Mouse (Mus musculus) ES-CJ7 (cell line): ENCODE data around the gene Olfr1373.
"Not testable (repeated sequence)": the region's sequence is repeated elsewhere in the genome, so short reads cannot be mapped to it uniquely, and the experiment has no call there.

Source experiments
- DNase-seq: peaks from one replicate; pipeline ENCODE4 v3.0.0; 2011; ENCODE audit warnings: low read depth, low spot score

The Olfr1373 gene

DNA sequence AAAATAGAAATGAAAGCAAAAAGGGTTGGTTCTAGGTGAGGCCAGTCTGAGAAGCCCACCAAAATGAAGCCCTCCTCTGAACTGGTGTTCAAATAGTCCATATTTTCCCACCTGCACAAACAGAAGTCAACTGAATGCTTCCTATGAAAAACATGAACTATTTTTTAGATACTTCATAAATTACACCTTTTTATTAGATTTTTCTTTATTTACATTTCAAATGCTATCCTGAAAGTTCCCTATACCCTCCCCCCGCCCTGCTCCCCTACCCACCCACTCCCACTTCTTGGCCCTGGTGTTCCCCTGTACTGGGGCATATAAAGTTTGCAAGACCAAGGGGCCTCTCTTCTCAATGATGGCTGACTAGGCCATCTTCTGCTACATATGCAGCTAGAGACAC, at the start of gene Olfr1373:
Gene Olfr1373 (minus strand): TSS at position 101 of the 400 bp plus-strand sequence.
- not testable (repeated sequence) for DNase-seq

DNA sequence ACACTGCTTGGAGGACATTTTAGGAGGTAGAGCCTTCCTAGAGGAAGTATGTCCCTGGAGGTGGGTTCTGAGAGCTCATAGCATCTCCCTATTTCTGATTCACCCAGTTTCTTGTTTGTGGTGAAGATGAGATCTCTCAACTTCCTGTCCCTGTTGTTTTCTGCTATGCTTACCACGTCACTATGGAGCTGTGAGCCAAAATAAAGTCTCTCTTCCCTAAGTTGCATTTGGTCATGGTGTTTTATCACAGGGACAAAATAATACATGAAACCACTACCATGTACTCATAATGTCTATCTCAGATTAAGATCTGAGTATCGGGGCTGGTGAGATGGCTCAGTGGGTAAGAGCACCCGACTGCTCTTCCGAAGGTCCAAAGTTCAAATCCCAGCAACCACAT, 35.3 kb upstream of the Olfr1373 start:
- not testable (repeated sequence) for DNase-seq

DNA sequence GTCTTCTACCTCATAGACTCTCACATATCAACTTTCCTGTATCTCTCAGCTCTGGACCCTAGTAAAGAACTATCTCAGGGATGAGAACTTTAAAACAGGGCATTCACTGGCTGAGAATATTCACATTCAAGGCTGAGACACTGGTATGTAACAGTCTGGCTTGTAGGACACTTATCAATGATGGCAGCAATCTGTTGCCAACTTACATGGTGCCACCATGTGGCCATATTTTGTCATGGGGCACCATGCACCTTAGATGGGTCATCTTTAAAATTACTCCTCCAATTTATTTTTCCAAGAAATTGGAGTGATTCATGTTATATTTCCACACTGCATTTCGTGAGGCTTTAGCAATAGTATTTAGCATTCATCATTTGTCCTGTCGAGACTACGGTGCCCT, 34.6 kb upstream of the Olfr1373 start:
- DNase-seq, result not testable (repeated sequence)

DNA sequence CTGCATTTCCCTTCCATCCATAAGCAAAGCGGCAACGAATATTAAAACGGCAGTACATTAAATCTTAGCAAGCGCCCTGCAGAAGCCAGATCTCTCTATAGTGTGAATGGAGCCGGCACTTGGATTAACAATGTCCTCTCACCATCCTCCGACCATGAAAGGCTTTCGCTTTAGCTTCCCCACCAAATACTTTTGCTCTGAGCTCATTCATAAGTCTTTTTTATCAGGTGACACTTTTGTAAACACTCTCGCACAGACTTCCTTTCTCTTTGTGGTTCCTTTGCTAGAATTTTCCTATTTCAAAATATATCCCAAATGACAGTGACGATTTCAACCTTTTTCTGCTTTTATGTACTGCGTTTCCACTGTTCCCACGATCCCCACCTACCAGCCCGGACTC, 23.1 kb upstream of the Olfr1373 start:
- no peak for DNase-seq

DNA sequence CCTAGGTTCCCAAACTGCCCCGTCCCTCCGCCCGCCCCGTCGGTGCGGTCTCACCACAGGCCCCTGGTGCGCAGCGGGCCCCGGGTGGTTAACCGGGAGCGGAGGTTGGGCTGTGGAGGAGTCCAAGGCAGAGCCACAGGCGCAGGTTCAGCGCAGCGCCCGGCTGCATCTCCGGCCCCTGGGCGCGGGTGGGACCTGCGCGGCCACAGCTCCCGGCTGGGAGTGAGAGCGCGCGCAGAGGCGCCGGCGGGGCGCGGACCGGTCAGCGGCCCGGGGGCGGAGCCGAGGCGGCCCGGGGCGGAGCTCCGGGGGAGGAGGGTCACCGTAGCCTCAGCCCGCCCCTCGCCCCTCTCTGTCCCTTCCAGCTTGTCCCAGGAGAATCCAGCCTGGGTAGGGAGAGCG, 22.6 kb upstream of the Olfr1373 start:
- not testable (repeated sequence) for DNase-seq

DNA sequence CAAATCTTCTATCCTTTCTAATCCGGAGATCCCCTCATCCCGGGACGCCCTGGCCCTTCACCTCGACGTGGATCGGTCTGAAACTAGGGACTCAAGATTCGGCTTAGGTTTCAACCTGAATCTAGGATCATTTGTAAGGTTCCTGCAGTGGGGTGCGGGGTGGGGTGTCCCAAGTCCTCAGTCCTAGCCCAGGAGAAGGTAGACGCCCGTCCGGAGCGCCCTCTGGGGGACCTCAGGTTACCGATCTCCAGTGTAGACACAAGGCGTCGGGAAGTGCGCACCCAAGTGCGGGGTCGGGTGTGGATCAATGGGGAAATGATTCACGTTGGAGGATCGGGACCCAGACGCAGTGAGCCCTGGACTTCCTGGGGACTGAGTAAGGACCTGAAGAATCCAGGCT, 21.8 kb upstream of the Olfr1373 start:
- peak; percentile 58 for DNase-seq

DNA sequence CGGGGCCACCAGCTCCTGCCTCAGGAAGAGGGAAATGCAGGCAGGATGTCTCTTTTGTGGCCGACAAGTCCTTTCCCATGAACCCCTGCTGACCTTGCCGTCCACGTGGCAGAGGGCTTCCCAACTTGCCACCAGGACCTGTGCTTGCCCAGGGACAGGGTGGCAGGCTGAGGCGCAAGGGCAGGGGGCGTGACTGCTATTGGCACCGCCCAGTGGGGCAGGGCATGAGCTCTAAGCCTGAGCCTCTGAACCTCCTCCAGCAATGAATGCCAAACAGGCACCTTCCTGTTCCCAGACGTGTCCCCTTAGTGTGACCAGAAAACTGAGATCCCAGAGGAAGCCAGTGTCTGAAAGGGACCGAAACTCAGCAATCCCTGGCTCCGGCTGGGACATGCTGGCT, 18.6 kb upstream of the Olfr1373 start:
- DNase-seq, result no peak

DNA sequence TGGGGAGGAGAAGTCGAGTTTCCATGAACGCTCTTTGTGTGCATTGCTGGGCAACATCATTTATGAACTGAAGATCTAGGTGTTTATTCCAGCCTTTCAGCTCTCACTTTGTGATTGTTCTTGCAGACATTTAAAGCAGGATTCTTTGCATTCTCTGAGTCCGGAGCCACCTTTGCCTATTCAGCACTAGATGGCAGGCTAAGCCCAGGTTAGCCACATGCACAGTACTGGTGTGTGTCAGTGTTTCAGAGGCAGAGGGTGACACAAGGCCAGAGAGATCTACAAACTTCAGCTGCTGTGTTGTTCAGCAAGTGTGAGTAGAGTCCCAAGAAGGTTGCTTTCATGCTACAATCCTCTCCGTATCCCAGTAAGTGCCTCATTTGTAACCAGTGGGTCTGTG, 1.7 kb downstream of the Olfr1373 start:
- DNase-seq, result peak; percentile 74

DNA sequence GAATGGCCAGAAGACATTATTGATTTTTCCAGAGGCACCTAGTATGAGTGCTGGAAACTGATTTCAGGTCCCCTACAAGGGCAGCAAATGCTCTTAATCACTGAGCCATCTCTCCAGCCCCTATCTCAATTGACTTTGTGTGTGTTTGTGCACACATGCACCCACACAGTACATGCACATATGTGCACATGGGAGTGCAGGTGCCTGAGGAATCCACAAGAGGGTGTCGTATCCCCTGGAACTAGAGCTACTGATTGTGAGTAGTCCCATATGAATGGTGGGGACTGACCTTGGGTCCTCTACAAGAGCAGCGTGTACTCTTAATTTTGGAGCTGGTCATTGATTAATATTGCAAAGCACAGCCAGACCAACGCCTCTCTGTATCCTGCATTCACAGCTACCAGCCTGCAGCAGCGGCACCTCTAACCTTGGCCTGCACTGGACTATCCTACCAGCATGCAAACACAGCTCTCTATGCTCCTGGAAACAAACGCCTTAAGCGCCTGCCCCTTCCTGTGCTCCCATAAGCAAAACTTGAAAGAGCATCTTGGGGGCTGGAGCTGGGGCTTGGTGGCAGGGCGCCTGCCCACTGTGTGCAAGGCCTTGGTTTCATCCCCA, 14.8 kb downstream of the Olfr1373 start:
- peak; percentile 44 for DNase-seq

DNA sequence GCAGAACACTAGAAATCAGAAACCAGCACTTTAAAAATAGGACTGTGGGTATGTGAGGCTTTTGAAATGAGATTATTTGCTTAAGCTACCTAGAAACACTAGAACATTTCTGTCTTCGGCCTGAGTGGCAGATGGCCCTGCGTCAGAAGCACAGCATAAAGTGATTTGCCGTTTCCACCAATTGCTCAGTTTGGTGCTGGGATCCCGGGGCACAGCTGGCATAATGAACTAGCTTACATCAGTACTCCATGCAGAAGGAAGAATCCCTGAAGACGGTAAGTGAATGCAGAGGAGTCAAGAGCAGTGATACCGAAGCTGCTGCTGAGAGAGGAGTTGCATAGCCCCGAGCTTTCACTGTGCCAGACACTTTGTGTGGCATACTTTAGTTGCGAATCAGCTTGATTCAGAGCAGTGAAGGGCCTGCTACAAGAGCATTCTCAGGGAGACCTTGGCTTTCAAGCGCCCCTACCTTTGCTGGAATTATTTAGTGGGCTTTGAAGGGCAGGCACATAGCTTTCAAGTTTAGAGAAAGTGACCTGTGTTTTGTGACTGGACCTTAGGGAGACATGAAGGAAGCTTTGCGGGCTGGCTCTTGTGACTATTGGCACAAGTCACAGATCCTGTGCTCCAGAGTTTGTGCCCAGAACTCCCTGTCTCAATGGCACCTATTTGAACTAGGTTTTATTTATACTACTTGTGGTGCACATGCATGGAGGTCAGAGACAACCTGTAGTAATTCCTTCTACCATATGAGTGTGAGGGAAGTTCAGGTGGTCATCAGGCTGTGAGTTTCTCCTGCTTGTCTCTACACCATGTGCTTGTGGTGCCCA, 15.5 kb downstream of the Olfr1373 start:
- DNase-seq, result no peak

DNA sequence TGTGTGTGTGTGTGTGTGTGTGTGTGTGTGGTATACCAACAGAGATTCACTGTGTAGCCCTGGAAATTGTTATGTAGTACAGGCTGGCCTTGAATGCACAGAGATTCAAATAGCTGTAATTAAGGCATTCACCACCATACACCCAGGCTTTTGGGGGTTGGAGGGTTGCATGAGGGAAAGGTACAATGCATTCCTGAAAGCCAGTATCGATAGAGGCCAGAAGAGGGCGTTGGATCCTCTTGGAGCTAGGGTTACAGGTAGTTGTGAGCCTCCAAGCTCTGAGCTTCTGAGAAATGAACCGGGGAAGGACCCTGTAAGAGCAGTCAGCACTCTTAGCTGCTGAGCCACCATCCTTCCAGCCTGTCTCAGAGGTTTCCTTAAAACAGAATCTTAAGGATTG, 16.2 kb downstream of the Olfr1373 start:
- DNase-seq, result peak; percentile 59

DNA sequence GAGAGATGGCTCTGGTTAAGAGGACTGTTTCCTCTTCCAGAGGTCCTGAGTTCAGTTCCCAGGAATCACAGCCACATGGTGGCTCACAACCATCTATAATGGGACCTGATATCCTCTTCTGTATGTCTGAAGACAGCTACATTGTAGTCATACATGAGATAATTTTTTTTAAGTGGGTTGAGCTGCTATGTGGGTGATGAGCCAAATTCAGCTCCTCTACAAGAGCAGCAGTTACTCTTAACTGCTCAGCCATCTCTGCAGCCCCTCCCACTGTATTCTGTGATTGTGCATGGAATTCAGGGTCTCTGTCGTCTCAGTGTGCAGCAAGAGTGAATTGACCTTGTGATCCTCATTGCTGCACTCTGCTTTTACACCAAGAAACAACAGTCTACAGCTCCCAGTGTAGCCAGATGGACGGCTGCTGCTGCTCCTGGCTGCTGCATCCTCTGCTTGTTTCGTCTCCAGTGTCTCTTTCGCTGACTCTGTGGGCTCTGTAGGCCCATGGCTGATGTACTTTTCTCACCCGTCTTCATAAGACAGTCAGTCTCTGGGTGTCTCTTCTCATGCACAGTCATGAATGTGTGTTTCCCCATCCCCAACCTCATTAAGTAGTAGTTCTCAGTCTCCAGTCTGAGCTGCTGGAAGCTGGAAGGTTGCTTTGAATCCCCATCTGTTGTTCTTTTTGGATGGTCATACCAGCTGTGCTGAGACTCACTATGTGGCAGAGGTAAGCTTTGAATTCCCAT, 16.8 kb downstream of the Olfr1373 start:
- no peak for DNase-seq

DNA sequence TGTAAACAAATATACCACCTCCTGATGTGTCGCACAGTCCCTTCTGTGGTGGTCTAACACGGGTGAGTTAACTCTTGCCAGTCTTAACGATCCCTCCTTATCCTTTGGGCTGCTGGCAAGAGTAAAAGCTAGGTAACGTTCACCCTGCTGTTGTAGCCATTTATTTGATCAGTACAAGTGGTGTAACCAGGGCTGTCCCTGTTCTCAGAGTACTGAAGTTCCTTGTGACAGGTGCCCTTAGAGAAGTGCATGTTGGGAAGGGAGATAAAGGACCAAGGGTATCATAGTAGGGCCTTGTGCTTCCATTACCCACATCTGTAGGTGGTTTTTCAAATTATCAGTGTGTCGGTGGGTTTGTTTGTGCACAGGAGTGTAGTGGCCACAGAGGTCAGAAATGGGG, 17.6 kb downstream of the Olfr1373 start:
- DNase-seq, result no peak

DNA sequence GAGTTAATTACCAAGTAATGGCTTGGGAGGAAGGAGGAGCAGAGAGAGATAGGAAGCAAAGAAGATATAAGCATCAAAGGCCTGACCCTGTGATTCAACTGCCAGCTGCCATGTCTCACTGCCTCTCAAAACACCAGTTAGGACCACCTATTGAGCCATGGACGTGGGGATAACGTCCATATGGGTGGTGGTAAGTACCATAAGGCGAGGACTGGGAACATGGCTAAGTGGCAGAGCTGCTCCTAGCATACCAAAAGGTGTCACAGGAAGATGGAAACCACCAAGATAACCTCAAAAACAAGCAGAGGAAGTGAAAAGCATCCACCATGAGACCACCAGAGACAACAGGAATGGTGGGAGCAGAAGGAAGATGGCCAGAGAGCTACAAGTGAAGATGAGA, 18.2 kb downstream of the Olfr1373 start:
- no peak for DNase-seq

DNA sequence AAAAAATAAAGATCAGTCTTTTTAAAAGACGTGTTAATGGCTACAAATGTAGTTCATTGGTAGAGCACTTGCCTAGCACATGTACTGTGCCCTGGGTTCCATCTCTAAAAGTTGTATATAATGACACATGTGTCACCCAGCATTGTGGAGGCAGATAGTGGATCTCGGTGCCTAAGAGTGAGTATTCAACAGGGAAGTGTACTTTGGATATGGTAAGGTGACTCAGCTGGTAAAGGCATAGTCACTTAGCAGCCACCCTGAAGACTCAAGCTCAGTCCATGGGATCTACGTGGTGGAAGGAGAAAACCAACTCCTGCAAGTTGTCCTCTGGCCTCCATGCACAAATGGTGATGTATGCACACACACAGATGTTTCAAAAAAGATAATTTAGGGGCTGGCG, 20.9 kb downstream of the Olfr1373 start:
- DNase-seq, result no peak

DNA sequence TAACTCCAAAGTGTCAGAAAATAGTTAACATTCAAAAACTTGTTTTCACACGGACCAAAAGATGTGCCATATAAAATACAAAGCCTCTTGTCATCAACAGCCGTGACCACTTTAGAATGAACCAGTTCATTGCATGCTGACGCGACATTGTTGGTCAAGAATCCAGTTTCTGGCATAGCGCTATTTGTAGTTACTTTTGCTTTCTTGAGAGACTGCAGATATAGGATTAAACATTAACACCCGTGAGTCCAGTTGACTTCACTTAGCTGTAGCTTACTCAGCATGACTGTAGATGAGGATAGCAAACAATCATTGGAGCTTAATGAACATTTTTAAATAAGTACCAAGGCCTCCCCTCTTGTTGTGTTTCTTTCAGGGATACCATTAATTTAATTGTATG, 23.3 kb downstream of the Olfr1373 start:
- no peak for DNase-seq

DNA sequence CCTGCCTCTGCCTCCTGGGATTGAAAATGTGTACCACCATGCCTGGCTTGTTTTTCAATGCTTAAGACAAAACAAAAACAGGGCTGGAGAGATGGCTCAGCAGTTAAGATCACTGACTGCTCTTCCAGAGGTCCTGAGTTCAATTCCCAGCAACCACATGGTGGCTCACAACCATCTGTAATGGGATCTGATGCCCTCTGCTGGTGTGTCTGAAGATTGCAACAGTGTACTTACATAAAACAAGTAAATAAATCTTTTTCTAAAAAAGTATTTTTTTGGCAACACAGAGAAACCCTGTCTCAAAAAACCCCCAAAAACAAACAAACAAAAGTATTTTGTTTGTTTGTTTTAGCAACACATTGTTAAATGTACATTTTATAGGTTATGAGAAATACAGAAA, 24.9 kb downstream of the Olfr1373 start:
- DNase-seq, result not testable (repeated sequence)

DNA sequence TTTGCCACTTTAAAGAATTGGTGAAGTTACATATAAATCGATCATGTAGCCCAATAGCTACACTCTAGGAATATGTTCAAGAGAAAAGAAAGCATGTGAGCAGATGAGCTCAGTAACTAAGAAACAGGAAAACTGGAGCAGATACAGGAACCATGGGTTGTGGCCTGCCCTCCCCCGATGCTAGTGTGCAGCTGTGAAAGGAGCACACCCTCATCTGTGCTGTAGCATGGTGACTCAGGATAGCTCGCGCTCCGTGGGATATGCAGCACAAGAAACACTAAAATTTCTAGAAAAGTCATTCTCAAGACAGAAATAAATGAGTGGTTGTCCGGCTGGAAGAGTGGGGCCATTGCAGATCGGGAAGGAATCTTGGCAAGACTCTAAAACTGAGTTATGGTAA, 28.2 kb downstream of the Olfr1373 start:
- DNase-seq, result no peak

DNA sequence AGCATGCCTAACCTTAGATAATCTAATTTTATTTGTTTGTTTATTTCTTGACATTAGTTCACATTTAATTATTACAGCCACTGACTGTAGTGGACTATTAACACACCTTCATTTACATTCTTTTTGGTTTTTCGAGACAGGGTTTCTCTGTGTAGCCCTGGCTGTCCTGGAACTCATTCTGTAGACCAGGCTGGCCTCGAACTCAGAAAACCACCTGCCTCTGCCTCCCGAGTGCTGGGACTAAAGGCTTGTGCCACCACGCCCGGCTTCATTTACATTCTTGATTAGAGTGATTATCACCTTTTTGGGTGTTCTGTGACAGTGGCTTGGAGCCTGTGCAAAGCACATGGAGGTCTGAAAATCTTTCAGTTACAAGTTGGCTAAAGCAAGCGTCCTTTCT, 29.2 kb downstream of the Olfr1373 start:
- not testable (repeated sequence) for DNase-seq

DNA sequence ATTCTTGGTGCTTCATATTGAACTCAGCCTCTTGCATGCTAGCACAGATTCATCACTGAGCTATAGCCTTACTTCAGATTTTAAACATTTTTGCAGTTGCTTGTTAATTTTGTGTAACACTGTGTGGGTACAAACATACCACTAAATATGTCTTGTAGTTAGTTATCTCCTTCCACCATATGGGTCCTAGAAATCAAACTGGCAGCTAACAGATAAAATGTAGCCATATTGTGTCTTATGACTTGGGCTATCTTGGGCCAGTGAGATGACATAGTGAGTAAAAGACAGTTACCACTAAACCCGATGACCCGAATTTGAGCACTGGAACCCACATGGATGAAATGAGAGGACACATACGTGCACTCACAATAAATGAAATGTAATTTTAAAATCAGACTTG, 29.8 kb downstream of the Olfr1373 start:
- no peak for DNase-seq

DNA sequence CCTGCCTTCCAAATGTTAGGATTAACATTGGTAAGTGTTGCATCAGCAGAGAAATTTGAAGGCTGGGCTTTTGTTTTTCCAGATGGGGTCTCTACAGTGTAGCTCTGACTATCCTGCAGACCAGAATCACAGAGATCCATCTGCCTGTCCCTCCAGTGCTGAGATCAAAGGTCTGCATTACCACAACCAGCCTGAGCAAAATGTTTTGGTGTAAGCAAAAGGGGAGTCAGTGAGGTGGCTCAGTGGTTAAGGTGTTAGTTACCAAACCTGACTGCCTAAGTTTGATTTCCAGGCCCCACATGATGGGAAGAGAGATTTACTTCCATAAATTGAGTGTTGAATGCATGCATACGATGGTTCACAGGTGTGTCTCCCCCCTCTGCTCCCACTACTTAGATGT, 35.9 kb downstream of the Olfr1373 start:
- DNase-seq, result no peak

DNA sequence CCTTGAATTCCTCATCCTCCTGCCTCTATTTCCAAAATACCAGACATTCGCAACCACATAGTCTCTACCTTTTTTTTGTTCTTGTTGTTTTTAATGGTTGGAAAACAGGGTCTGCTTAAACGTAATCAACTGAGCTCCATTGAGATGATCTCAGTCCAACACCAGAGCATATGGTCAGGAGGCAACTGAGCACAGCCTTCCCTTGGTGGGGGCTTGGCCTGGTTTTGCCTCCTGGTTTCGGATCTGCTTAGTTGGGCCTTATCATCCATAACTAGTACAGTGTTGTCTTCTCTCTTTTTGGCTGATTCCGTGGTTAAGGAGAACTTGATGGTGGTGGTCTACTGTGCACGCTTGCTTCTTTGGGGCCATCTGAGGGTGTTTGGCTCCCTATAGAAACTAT, 36.5 kb downstream of the Olfr1373 start:
- no peak for DNase-seq

DNA sequence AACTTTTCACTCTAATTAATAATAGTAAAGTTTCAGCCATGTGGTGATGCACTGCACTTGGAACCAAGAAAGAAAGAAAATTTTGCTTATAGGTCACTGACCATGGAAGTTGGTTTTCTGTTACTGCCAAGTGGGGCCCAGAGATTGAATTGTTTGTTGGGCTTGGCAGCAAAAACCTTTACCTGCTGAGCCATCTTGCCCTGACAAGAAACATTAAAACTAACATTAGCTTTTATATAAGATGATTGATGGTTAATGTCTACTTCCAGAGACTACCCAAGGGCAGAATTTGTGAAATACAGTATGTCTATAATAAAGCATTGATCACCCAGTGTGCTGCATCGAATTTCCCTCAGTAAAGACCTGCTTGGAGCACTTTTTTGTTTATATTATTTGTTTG, 38.9 kb downstream of the Olfr1373 start:
- no peak for DNase-seq
